Mouse (Mus musculus) liver, embryonic 14.5 days (tissue): ENCODE results near the gene Timm10. TPM values are rescaled to one million over a fixed set of nuclear protein-coding genes. Genes with fewer than 3 reads are reported as not detected.

Source experiments
- ATAC-seq: fragments of 200-750 bp; cut with Nextera tagmentation; 2 replicates; pipeline ENCODE4 v1.8.0; 2017; ENCODE audit warnings: moderate number of reproducible peaks, mild to moderate bottlenecking, moderate library complexity; ENCODE audit not compliant: insufficient read depth
- DNase-seq, 3 experiments: peaks; one replicate each; pipeline ENCODE4 v3.0.0-alpha.2; 2012 to 2013; ENCODE audit warnings: low read depth in 3 of 3, low spot score in 3 of 3
- H3K27ac ChIP-seq: fragments of 300-500 bp; sonication (generic); 2 replicates; pipeline ENCODE4 v1.5.1; 2014; ENCODE audit warnings: moderate library complexity, mild to moderate bottlenecking, control low read depth, inconsistent platforms
- H3K27me3 ChIP-seq: fragments of 300-500 bp; sonication (generic); 2 replicates; pipeline ENCODE4 v1.6.1; 2014; ENCODE audit warnings: mild to moderate bottlenecking, low read length, moderate library complexity; ENCODE audit not compliant: control insufficient read depth, insufficient read depth
- H3K36me3 ChIP-seq: fragments of 300-500 bp; sonication (generic); replicated peaks from 2 replicates; pipeline ENCODE4 v1.6.1; 2014; ENCODE audit warnings: low read depth; ENCODE audit not compliant: control insufficient read depth, insufficient read depth
- H3K4me1 ChIP-seq, 2 experiments: fragments of 200-500 bp in 1 of 2; fragments of 300-500 bp in 1 of 2; sonication (generic) in 1 of 2; replicated peaks; 2 replicates each; pipeline ENCODE4 v1.6.1; 2012 to 2014; ENCODE audit warnings: antibody characterized with exemption in 1 of 2, inconsistent platforms in 1 of 2, low read length in 1 of 2; ENCODE audit not compliant: control insufficient read depth in 2 of 2, insufficient read depth in 2 of 2
- H3K4me2 ChIP-seq: fragments of 300-500 bp; sonication (generic); 2 replicates; pipeline ENCODE4 v1.6.1; 2014; ENCODE audit warnings: low read depth, mild to moderate bottlenecking, control low read depth, moderate library complexity
- H3K4me3 ChIP-seq, 2 experiments: fragments of 200-500 bp in 1 of 2; fragments of 300-500 bp in 1 of 2; sonication (generic) in 1 of 2; 2 replicates each; pipeline ENCODE4 v1.5.1; 2012 to 2014; ENCODE audit warnings: low read depth in 2 of 2, low read length in 2 of 2, mild to moderate bottlenecking in 2 of 2, control low read depth in 1 of 2, inconsistent platforms in 1 of 2, moderate library complexity in 1 of 2; ENCODE audit not compliant: insufficient read depth in 1 of 2
- H3K9ac ChIP-seq: fragments of 300-500 bp; sonication (generic); replicated peaks from 2 replicates; pipeline ENCODE4 v1.6.1; 2014; ENCODE audit warnings: mild to moderate bottlenecking, control low read depth, moderate library complexity
- H3K9me3 ChIP-seq: fragments of 300-500 bp; sonication (generic); 2 replicates; pipeline ENCODE4 v1.6.1; 2016; ENCODE audit warnings: low read length, mixed read lengths; ENCODE audit not compliant: control insufficient read depth
- CTCF ChIP-seq: IDR thresholded peaks from 2 replicates; pipeline ENCODE4 v1.5.1; 2016; ENCODE audit warnings: antibody characterized with exemption, low read depth, control low read depth
- EP300 ChIP-seq: IDR thresholded peaks from 2 replicates; pipeline ENCODE4 v1.6.1; 2016; ENCODE audit warnings: antibody characterized with exemption, low read depth
- WGBS: fragments of 180-500 bp; shearing (Covaris S2); extraction: QIAGEN DNeasy Blood & Tissue Kit; methylation state at CpG from one replicate; pipeline ENCODE4 v1.1.7; 2014; ENCODE audit not compliant: insufficient replicate concordance; 5-methylcytosine and 5-hydroxymethylcytosine counted together
- polyA plus RNA-seq, 2 experiments: library from polyadenylated mRNA; depleted of rRNA in 1 of 2; stranded (reverse) in 1 of 2; unstranded in 1 of 2; fragments of >200 nt; fragmentation: Nextera tagmentation in 1 of 2; extraction: Ambion mirVana in 1 of 2; gene quantifications; 2 replicates each; pipeline versions ENCODE4 v1.2.1 to v1.2.3; 2012 to 2014

The Timm10 gene
- polyA plus RNA-seq, 2 experiments, result 41.5 to 46.6 TPM

- Histone ChIP-seq H3K4me3 (no peak overlapping the region), H3K9ac (no peak overlapping the region), H3K9me3 (no peaks in the 10 kb centered on the region), H3K36me3 (peaks cover 71% of the 10 kb centered on the region), H3K27ac (no peak overlapping the region), H3K27me3 (no peaks in the 10 kb centered on the region), H3K4me2 (no peak overlapping the region), H3K4me1 (peaks cover 10 to 21% of the 10 kb centered on the region in 2 experiments)
- WGBS, result 87% methylated on average over 7 of the region's 7 CpGs
- TF ChIP-seq EP300 (no peak), CTCF (no peak)
- ATAC-seq (no peak), DNase-seq (no peak)
These were observed 22.8 kb upstream of the Timm10 start for GRCm38 (mm10) chr2:84803963-84804362.

- peaks cover 18 to 21% of the 10 kb centered on the region in 2 experiments for H3K4me1 ChIP-seq
- TF ChIP-seq CTCF (no peak), EP300 (no peak)
These were observed 20.3 kb upstream of the Timm10 start for GRCm38 (mm10) chr2:84806546-84806945.

GRCm38 (mm10) chr2:84809330-84809729 lies 17.5 kb upstream of the Timm10 start:
- no peak overlapping the region for H3K9ac ChIP-seq
- no peak overlapping the region for H3K4me3 ChIP-seq
- H3K4me1 ChIP-seq, result peaks cover 37 to 38% of the 10 kb centered on the region in 2 experiments
- peaks cover 61% of the 10 kb centered on the region for H3K36me3 ChIP-seq
- no peak for TF ChIP-seq EP300
- no peak for TF ChIP-seq CTCF
- ATAC-seq, result no peak
- H3K9me3 ChIP-seq, result no peaks in the 10 kb centered on the region
- H3K27ac ChIP-seq, result peak overlapping the region; percentile 49; the same call in 1 of the 2 replicates
- DNase-seq, result no peak
- no peaks in the 10 kb centered on the region for H3K27me3 ChIP-seq
- H3K4me2 ChIP-seq, result no peak overlapping the region

More at GRCm38 (mm10) chr2:84806546-84806945, 20.3 kb upstream of the Timm10 start:
- H3K36me3 ChIP-seq, result peaks cover 87% of the 10 kb centered on the region
- no peak overlapping the region for H3K4me3 ChIP-seq
- H3K27ac ChIP-seq, result no peak overlapping the region
- no peak for ATAC-seq
- DNase-seq, result no peak
- WGBS, result 69% methylated on average over 5 of the region's 5 CpGs
- no peaks in the 10 kb centered on the region for H3K27me3 ChIP-seq
- H3K4me2 ChIP-seq, result no peak overlapping the region
- no peaks in the 10 kb centered on the region for H3K9me3 ChIP-seq
- no peak overlapping the region for H3K9ac ChIP-seq

GRCm38 (mm10) chr2:84810526-84810885 lies 16.3 kb upstream of the Timm10 start:
- no peak for DNase-seq
- H3K4me3 ChIP-seq, result peak overlapping the region; percentile 5 to 6; a peak in 2 of 4 replicates
- peaks cover 42 to 46% of the 10 kb centered on the region in 2 experiments for H3K4me1 ChIP-seq
- H3K9me3 ChIP-seq, result no peaks in the 10 kb centered on the region
- H3K9ac ChIP-seq, result peak overlapping the region; percentile 42
- TF ChIP-seq EP300 (no peak), CTCF (no peak)
- no peak for ATAC-seq
- no peaks in the 10 kb centered on the region for H3K27me3 ChIP-seq
- 74% methylated on average over 6 of the region's 6 CpGs for WGBS
- H3K27ac ChIP-seq, result peak overlapping the region; percentile 99
- peak overlapping the region; percentile 91 for H3K4me2 ChIP-seq
- H3K36me3 ChIP-seq, result peaks cover 50% of the 10 kb centered on the region

- WGBS, result 21% methylated on average over 26 of the region's 26 CpGs
- peak overlapping the region; percentile 53 for H3K9ac ChIP-seq
These were observed 15.8 kb upstream of the Timm10 start for GRCm38 (mm10) chr2:84810886-84811577.

More at GRCm38 (mm10) chr2:84810886-84811577, 15.8 kb upstream of the Timm10 start:
- peak; percentile 95 for TF ChIP-seq CTCF
- no peak; the same call in 1 of the 2 replicates for TF ChIP-seq EP300
- Histone ChIP-seq H3K4me3 (peak overlapping the region; percentile 6 to 49; a peak in 3 of 4 replicates), H3K27me3 (no peaks in the 10 kb centered on the region), H3K27ac (peak overlapping the region; percentile 99), H3K4me1 (peaks cover 42 to 46% of the 10 kb centered on the region in 2 experiments), H3K36me3 (peaks cover 44% of the 10 kb centered on the region), H3K9me3 (no peaks in the 10 kb centered on the region), H3K4me2 (peak overlapping the region; percentile 91)
- ATAC-seq (peak; percentile 9), DNase-seq (peak; percentile 77 to 87 (median 81))
